Mouse (Mus musculus) thymus, adult 2 months (tissue): ENCODE data around the gene Fkbp6.

Source experiments
- CTCF ChIP-seq: fragments of 200-500 bp; IDR thresholded peaks from 2 replicates; pipeline ENCODE4 v1.5.1; 2012; ENCODE audit warnings: mild to moderate bottlenecking, control low read depth, low read length, moderate library complexity, borderline replicate concordance; ENCODE audit not compliant: control insufficient read depth, poor library complexity, insufficient read depth; ENCODE audit errors: extremely low read depth
- POLR2A ChIP-seq: fragments of 200-500 bp; IDR thresholded peaks from 2 replicates; pipeline ENCODE4 v1.6.1; 2012; ENCODE audit warnings: mild to moderate bottlenecking, low read length, control low read depth, moderate library complexity; ENCODE audit not compliant: control insufficient read depth, poor library complexity, insufficient read depth; ENCODE audit errors: extremely low read depth

GRCm38 (mm10) chr5:135292001-135292400 lies 57.8 kb downstream of the Fkbp6 start:
- TF ChIP-seq CTCF (no peak), POLR2A (no peak)
